Mouse (Mus musculus): Measurements from ENCODE around the gene Il17rd.

GRCm38 (mm10) chr14:27150011-27150640 lies 111.4 kb downstream of the Il17rd start:
- TF ChIP-seq CTCF (IDR thresholded peaks at IDR 0.05; ENCODE audit: low read depth): no peak
- no peak for TF ChIP-seq EP300 (IDR thresholded peaks at IDR 0.05; ENCODE audit: low read depth)

Measured in liver, postnatal 0 days (tissue).